Mouse (Mus musculus): ENCODE results near the gene Ptprh.

Gene Ptprh

DNA sequence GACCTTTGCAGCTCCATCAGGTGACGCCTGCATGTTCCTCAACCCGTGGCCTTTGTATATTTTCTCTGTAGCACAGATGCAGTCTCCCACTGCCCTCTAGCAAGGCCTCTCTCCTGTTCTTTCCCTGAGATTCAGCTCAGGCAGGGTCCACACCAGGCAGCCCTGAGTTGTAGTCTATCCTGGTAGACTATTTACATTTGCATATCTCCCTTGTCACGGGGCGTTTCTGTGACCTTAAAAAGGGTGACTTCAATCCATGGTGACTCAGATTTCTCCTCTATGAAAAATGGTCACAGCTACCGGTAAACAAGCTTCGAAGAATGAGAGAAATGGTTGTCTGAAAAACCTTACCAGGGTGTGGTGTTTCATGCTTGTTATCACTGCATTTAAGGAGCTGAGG lies at the start of gene Ptprh:
Gene Ptprh, minus strand, starts transcription at position 169 of the 400 bp plus-strand sequence.
- in situ Hi-C loops (cut with MboI; ENCODE audit: low pct_unique_long_range_greater_than_20kb in 1 of 2, low sequenced_read_pairs in 2 of 2, unreplicated experiment in 1 of 2) = no loop called here

DNA sequence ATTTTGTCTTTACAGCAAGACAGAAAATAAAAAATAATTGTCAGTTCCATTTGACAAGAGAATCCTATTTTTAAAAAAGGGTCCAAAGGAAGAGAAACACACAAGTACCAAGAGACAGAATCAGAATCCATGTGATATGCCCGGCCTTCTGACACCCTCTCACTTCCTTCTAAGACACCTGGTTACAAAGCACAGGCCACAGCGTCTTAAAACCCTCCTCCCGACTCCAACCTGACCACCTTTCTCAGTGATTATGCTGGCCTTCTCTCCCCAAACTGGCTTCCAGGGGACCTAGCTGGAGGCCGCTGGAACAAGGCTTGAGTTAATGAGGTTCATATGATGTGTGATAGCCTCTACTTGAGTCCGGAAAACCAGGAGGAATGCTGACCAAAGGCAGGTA lies 49.5 kb upstream of the Ptprh start:
- in situ Hi-C loops (cut with MboI; ENCODE audit: low pct_unique_long_range_greater_than_20kb in 1 of 2, low sequenced_read_pairs in 2 of 2, unreplicated experiment in 1 of 2) = no loop called here

- in situ Hi-C loops (cut with MboI; ENCODE audit: low pct_unique_long_range_greater_than_20kb in 1 of 2, low sequenced_read_pairs in 2 of 2, unreplicated experiment in 1 of 2) = no loop called here
Measured at GRCm38 (mm10) chr7:4652726-4653125, 48.9 kb upstream of the Ptprh start.

DNA sequence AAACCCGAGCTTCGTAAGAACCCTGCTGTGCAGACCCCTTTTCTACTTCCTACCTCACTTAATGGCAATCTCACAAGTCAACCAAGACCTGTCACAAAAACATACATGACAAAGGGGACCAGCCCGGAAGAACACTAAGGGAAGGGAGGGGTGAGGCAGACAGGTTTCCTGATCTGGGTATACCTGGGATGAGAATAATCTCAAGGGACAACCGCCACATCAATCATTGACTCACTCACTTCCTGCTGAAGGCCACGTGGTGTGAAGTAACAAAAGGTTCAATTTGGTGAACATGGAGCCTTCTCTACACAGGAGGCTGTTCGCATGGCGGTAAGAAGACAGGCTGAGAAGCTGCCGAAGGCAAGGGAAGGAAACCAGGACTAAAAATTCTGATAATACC lies 47.7 kb upstream of the Ptprh start:
- in situ Hi-C loops (cut with MboI; ENCODE audit: low pct_unique_long_range_greater_than_20kb in 1 of 2, low sequenced_read_pairs in 2 of 2, unreplicated experiment in 1 of 2) = no loop called here

GRCm38 (mm10) chr7:4647992-4648391 lies 44.2 kb upstream of the Ptprh start:
- in situ Hi-C loops (cut with MboI; ENCODE audit: low pct_unique_long_range_greater_than_20kb in 1 of 2, low sequenced_read_pairs in 2 of 2, unreplicated experiment in 1 of 2) = no loop called here

DNA sequence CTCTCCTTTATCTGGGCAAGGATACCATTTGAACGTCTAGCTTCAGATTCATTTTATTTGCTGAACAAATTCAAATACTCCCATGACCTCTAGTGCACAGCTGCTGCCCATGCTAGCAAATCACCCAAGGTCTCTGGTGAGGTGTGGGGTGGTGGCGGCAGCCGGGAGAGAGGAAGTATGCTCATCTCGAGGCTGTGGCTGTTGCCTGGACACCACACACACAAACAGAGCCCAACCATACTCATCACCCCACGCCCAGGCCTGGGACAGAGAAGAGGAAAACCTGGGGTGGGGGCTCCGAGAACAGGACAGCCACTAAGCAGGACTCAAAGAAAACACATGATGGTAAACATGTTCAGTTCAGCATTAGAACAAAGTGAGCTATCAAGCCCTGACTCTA lies 43.5 kb upstream of the Ptprh start:
- in situ Hi-C loops (cut with MboI; ENCODE audit: low pct_unique_long_range_greater_than_20kb in 1 of 2, low sequenced_read_pairs in 2 of 2, unreplicated experiment in 1 of 2) = no loop called here

GRCm38 (mm10) chr7:4646806-4647205 lies 43.0 kb upstream of the Ptprh start:
- in situ Hi-C loops (cut with MboI; ENCODE audit: low pct_unique_long_range_greater_than_20kb in 1 of 2, low sequenced_read_pairs in 2 of 2, unreplicated experiment in 1 of 2) = no loop called here

- in situ Hi-C loops (cut with MboI; ENCODE audit: low pct_unique_long_range_greater_than_20kb in 1 of 2, low sequenced_read_pairs in 2 of 2, unreplicated experiment in 1 of 2) = no loop called here
Measured at GRCm38 (mm10) chr7:4643225-4643624, 39.4 kb upstream of the Ptprh start.

DNA sequence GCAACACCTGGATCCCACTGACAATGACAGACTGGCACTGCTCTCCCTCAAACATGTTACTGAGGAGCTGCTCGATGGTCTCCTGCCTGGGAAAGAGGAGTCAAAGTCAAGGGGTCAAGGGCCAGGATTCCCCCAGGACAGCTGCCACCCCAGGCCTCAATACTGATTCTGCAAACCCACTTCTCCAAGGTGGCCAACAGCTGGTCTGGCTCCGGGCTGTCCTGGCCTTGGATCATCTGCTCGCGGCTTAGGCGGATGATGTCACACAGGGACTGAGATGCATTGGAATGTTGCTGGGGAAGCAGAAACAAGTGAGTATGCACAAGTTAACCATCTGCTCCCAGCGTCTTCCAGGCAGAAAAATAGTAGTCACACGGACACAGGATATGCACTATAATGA lies 38.1 kb upstream of the Ptprh start:
- in situ Hi-C loops (cut with MboI; ENCODE audit: low pct_unique_long_range_greater_than_20kb in 1 of 2, low sequenced_read_pairs in 2 of 2, unreplicated experiment in 1 of 2) = no loop called here

- in situ Hi-C loops (cut with MboI; ENCODE audit: low pct_unique_long_range_greater_than_20kb in 1 of 2, low sequenced_read_pairs in 2 of 2, unreplicated experiment in 1 of 2) = no loop called here
Measured at GRCm38 (mm10) chr7:4641155-4641554, 37.3 kb upstream of the Ptprh start.

DNA sequence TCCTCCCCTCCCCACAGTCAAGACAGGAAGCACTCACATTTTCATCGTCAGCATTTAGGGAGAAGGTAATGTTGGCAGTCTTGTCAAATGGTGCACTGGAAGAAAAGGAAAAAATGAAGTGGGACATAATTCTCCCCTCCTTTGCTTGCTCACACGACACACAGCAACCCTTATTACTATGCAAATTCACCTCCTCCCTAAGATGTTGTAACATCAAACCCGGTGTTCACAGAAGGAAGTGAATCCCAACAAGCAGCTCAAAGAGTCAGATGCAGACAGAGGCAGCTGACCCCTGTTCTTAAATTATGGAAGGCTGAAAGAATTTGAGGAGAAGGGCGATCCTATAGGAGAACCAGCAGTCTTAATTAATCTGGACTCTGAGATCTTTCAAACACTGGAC lies 32.3 kb upstream of the Ptprh start:
- in situ Hi-C loops (cut with MboI; ENCODE audit: low pct_unique_long_range_greater_than_20kb in 1 of 2, low sequenced_read_pairs in 2 of 2, unreplicated experiment in 1 of 2) = no loop called here

DNA sequence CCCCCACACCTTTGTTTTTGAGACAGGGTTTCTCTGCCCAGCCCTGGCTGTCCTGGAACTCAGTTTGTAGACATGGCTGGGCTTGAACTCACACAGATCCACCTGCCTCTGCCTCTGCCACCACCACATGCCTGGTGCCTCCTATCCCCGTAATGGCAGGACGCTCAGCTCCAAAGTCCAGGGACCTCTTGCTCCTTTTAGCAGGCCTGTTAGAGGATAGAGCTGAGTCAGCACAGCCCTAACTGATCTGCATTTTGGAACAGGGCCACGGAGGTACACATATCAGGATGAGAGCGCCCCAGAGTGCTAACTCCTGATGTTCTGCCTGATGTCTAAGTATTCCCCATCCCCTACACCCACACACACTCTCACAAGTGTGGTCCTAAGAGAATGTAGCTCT lies 27.2 kb upstream of the Ptprh start, which contains the start of gene Tmem86b:
Gene Tmem86b, minus strand, starts transcription at position 392 of the 400 bp plus-strand sequence.
- in situ Hi-C loops (cut with MboI; ENCODE audit: low pct_unique_long_range_greater_than_20kb in 1 of 2, low sequenced_read_pairs in 2 of 2, unreplicated experiment in 1 of 2) = no loop called here

DNA sequence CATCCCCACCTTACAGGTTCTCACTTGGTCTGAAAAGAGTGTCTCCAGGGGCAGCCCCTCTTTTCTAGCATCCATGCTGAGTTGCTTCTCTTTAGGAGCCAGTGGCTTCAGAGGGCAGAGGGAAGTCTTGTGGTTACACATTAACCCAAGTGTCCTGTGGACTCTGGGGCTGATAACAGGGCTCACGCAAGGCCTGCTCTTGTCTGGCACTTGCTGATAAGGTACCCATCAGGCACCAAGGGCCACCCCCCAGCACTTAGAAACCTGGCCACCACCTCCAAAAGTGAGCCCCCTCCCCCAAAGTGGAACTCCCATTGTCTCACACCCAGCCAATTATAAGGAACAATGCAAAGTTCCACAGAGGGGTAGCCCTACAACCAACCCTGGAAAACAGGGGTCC lies 26.4 kb upstream of the Ptprh start:
- in situ Hi-C loops (cut with MboI; ENCODE audit: low pct_unique_long_range_greater_than_20kb in 1 of 2, low sequenced_read_pairs in 2 of 2, unreplicated experiment in 1 of 2) = no loop called here

DNA sequence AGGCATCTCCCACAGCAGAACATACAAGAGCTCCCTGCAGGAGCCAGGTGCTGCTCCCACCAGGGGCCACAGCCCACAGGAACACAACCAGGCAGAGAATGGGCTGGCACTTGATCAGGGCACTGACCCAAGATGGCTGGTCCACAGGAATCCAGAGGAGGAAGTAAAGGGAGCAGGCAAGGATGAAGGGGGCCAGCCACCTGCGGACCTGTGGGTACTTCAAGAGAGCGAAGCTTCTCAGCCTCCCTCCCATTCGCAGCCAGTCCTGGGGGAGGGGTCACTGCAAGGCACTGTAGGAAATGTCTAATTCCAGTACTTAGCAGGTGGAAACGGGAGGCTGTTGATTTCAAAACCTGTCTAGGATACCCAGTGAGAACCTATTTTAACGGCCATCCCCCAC lies 25.7 kb upstream of the Ptprh start:
- in situ Hi-C loops (cut with MboI; ENCODE audit: low pct_unique_long_range_greater_than_20kb in 1 of 2, low sequenced_read_pairs in 2 of 2, unreplicated experiment in 1 of 2) = no loop called here

DNA sequence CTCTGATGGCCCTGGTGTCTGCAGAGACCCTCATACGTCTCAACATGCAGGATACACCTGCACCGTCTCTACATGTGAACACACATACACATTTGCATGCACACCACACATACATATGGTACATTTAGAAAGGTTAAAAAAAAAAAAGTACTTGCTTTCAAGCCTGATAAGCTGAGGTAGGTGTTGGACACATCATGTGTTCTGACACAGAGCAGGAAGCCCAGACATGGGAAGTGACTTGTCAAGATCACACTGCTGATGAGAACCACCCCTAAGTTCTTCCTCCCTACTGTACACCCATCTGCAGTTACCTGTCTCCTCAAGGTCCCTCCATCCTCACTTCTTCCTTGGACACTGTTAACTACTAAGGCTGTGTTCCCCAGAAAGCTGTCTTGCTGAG lies 22.1 kb upstream of the Ptprh start:
- in situ Hi-C loops (cut with MboI; ENCODE audit: low pct_unique_long_range_greater_than_20kb in 1 of 2, low sequenced_read_pairs in 2 of 2, unreplicated experiment in 1 of 2) = no loop called here

DNA sequence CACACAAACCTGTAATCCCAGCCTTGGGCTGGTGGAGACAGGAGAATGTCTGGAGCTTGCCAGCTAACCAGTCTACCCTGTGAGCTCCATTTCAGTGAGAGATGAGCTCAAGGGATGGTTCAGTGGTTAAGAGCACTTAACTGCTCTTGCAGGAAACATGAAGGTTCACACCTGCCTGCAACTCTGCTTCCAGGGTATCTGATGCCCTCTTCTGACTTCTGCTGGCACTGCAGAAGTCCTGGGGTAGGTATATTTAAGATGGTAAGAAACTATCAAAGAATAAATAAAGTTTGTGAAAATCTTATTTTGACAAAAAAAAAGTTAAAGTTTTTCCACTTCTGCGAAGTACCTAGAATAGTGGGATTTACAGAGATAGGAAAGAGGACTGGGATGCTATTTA lies 20.5 kb upstream of the Ptprh start:
- in situ Hi-C loops (cut with MboI; ENCODE audit: low pct_unique_long_range_greater_than_20kb in 1 of 2, low sequenced_read_pairs in 2 of 2, unreplicated experiment in 1 of 2) = no loop called here

GRCm38 (mm10) chr7:4623544-4624189 lies 19.8 kb upstream of the Ptprh start:
- in situ Hi-C loops (cut with MboI; ENCODE audit: low pct_unique_long_range_greater_than_20kb in 1 of 2, low sequenced_read_pairs in 2 of 2, unreplicated experiment in 1 of 2) = no loop called here

DNA sequence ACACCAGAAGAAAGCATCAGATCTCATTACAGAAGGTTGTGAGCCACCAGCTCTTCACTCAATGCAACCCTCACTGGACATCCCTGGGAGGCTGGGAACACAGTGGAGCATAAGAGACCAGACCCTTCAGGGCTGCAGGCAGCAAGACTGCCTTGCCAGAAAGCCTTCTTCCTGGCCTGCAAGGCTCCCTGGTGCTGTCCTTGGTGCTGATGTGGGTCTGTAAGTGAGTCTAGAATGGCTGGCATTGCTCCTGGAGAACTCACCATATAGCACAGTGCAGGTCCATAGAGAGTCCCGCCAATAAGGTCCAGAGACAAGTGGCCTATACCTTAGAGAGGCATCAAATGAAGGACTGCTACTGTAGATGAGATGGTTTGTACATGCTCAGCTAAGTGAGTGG lies 16.1 kb upstream of the Ptprh start:
- in situ Hi-C loops (cut with MboI; ENCODE audit: low pct_unique_long_range_greater_than_20kb in 1 of 2, low sequenced_read_pairs in 2 of 2, unreplicated experiment in 1 of 2) = no loop called here

DNA sequence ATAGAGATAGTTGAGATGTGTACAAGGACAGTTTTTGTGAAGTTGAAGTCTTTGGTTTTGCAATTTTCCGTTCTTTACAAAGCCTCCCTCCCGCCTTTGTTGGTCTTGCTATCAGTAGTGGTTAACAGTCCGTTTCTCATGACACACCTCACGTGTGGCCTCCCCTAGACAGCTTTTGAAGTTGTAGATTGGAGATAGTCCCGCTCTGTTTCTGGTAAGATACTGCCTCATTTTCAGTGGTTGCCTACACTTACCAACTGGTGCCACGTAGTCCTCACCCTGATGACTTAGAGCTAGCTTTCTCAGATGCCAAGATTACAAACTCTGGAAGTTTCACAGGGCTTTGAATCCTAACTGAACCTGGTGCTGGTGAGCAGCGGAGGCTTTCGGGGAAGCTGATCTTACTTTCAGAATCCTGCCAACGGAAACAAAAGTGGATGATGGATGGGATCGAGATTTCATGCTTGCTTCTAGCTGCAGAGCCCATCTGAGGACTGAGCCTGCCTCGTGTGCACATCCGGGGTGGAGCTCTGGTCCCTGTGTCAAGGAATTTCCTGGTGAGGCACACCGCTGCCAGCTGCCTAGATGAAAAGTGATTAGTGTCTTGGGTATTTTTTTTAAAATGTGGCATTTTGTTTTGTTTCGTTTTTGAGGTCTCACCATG lies 10.0 kb upstream of the Ptprh start:
- in situ Hi-C loops (cut with MboI; ENCODE audit: low pct_unique_long_range_greater_than_20kb in 1 of 2, low sequenced_read_pairs in 2 of 2, unreplicated experiment in 1 of 2) = no loop called here

DNA sequence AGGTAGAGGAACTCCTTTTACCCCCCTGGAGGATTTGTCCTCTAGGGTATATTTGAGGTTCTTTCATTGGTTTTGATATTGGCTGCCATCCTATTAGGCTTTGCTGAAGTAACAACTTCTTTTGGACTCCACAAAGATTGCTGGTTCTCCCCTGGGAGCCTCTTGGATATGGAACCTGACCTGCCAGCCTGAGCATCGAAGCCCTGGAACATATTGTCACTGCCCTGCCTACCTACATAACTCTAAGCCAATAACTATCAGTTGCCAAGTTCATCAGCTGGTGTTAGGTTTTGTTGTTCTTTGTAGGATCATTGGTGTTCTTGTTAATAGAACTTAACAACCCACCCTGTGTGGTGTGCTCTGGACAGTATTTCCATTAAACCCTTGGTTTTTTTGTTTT lies 9.1 kb upstream of the Ptprh start:
- in situ Hi-C loops (cut with MboI; ENCODE audit: low pct_unique_long_range_greater_than_20kb in 1 of 2, low sequenced_read_pairs in 2 of 2, unreplicated experiment in 1 of 2) = no loop called here

Measured in mouse embryonic stem cell (cell line).